Mouse (Mus musculus): ENCODE results near the gene Gstp3.
"Not testable (repeated sequence)": the region's sequence is repeated elsewhere in the genome, so short reads cannot be mapped to it uniquely, and the experiment has no call there.

The Gstp3 gene

DNA sequence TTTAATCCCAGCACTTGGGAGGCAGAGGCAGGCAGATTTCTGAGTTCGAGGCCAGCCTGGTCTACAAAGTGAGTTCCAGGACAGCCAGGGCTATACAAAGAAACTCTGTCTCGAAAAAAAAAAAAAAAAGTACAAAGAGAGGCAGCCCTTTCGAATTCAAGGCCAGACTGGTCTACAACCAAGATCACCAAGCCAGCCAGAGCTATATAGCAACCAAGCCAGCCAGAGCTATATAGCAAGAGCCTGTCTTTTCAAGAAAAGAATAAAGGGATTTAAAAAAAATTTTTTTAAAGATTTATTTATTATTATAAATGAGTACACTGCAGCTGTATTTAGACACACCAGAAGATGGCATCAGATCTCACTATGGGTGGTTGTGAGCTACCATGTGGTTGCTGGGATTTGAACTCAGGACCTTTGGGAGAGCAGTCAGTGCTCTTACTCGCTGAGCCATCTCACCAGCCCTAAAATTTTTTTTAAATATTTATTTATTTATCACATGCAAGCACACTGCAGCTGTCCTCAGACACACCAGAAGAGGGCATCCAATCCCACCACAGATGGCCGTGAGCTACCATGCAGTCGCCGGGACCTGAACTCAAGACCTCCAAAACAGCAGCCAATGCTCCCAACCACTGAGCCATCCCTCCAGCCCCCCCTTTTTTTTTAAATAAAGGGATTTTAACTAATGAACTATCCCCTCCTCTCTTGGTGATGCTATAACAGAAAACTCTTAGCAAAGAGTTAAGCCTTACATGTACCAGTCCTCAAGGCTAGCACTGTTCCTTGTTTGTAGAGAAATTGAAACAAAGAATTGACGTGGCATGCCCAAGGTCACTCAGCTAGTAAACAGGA, 902 bp upstream of the Gstp3 start:
- DNase-seq: not testable (repeated sequence)

DNA sequence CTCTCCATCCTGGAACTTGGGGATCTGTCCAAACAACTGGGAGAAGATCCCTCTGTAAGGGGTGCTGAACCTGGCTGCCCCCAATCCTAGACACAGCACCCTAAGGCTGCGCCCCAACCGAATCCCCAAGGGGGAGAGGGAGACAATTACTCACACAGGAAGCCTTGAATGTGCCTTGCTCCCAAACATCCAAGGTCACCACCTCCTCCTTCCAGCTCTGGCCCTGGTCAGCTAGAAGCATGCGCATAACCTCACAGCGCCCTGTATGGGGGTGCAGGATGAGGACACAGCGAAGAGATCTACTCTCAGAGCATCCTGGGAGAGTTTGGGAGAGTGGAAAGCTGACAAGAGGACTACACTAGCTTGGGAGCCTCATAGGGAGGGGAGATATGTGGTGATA, 788 bp downstream of the Gstp3 start:
- no peak for DNase-seq

DNA sequence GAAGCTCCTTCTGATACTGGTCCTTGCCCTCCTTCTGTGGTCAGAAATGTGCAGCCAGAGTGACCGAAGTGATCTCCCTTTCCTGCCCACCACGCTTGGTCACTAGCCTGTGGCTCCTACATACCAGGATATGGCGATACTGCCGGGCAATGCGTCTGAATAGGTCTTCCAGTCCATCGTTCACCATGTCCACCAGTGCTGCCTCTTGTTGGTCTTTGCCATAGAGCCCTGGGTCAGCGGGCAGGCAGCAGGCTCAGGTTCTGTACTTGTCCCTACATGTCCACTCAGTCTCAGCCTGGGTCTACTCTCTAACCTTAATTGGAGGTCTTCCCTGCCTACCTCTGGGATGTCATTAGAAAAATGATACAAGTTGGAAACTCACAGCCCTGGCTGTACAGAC, 1.4 kb downstream of the Gstp3 start:
- no peak for DNase-seq

DNA sequence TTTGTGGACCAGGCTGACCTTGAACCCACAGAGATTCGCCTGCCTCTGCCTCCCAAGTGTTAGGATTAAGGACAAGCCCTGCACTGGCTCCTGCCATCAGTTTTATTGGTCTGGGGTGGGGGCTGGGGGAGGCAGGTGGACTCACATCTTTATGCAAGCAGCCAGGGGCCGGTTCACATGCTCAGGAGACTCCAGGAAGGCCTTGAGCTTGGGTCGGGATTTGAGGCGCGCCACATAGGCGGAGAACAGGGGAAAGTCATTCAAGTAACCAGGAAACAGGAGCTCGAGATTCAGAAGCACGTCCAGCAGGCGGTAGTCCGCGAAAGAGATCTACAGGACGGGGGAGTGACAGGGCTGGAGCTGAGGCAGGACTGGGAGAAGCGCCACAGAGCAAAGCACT, 2.0 kb downstream of the Gstp3 start:
- no peak for DNase-seq

DNA sequence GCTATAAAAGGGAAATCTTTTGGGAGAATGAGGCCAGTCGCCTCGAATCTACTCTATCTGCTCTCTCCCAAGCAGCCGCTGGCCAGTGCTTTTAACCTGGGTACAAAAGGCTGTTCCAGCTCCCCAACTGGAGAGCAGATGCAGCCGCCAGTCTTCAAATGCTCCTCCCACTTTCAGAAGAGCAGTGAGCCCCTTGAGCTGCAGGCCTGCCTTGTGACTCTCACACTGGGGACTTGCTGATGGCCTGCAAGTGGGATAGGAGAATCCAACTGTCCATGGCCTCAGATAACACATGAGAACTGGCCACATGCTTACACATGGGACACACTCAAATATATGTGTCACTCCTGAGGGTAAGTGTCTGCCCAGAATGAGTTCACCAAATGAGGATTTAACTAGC, 2.6 kb downstream of the Gstp3 start:
- DNase-seq: no peak

DNA sequence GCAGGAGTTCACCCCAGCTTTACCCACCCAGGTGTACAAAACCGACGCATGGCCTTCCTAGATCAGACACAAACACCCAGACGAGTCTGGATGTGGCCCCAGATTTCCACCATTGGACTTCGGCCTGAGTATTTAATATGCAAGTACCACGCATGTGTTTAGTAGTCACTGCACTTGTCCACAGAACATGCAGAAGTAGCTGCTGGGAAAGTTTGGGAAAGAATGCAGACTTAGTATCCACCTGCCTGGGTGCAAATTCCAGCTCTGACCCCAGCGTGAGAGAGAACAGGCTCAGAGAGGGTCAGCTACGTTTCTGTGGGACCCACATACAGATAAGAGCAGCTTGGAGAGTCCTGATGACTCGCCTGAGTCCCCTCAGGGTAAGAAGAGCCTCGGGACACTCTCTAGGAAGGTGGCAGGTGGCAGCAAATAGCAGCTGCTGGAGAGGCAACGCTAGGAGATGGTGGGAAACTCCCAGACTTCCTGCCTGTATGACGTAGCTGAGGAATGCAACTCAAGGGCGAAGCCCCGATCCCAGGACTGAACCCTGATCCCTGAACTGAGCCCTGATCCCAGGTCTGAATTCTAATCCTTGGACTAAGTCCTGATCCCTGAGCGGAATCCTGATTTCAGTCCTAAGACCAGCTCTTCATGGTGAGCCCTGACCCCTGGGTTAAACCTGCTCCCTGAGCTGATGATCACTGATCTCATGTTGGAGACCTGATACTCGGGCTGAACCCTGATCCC, 3.2 kb downstream of the Gstp3 start:
- DNase-seq: no peak

DNA sequence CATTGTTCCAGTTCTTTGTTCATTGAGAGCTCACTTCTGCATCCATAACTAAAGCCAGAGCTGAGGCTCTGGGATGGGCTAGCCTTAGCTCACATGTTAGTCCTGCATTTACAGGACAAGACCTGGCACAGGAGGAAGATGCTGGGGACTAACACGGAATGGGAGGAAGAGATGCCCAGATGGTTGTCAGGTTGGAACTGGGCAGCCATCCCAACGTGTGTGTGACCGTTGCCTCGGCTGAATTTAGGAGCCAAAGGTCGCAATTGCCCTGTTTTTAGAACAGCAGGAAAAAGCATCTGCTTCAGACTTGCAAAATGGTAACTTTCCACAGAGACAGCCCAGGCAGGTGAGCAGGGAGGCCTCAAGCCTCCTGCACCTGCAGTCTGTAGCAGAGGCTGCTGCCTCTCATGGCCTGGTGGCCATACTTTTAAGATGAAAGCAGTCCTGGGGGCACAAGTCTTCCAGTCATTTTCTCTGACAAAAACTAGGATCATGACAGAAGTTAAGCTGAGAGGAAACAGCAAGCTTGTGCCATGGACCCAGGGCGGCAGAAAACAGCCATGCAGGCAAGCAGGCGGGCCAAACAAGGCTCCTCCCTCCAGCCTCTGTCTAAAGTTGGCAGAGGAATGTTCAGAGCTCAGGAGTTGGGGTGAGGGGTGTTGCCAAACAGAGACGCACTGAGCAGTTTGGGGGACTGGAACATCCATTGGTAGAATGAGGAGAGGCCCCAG, 4.0 kb downstream of the Gstp3 start:
- peak; percentile 76 to 83 for DNase-seq

DNA sequence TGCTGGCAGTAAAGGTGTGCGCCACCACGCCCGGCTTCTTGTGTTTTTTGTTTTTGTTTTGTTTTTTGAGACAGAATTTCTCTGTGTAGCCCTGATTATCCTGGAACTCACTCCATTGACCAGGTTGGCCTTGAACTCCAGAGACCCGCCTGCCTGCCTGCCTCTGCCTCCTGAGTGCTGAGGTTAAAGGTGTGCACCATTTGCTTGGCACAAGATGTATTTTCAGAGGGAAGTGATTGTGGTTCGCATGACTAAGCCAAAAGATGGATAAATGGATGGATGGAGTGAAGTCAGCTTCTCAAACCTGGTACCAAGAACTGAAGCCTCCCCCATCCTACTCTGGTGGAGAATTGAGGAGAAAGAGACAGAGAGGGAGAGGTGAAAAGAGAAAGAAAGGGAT, 4.8 kb downstream of the Gstp3 start:
- no peak for DNase-seq

DNA sequence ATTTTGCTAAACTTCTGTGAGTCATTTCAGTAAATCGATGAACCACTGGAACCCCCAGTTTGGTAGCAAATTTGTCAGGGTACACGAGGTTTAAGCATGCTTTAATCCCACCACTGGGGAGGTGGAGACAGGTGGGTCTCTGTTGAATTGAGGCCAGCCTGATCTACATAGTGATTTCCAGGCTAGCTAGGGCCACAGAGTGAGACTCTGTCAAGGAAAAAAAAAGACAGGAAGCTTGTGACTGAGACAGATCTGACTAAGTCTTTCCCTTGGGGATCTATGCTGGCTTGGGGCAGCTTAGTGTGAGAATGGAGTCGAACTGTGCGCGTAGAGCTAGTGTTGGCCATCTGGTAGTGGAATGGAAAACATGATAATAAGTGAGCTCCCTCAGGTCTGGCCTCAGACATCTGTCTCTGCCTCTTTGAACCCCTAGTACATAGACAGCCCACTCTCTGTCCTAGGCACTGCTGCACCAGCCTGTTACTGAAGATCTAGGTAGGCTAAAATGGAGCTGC, 6.8 kb downstream of the Gstp3 start:
- DNase-seq: no peak

DNA sequence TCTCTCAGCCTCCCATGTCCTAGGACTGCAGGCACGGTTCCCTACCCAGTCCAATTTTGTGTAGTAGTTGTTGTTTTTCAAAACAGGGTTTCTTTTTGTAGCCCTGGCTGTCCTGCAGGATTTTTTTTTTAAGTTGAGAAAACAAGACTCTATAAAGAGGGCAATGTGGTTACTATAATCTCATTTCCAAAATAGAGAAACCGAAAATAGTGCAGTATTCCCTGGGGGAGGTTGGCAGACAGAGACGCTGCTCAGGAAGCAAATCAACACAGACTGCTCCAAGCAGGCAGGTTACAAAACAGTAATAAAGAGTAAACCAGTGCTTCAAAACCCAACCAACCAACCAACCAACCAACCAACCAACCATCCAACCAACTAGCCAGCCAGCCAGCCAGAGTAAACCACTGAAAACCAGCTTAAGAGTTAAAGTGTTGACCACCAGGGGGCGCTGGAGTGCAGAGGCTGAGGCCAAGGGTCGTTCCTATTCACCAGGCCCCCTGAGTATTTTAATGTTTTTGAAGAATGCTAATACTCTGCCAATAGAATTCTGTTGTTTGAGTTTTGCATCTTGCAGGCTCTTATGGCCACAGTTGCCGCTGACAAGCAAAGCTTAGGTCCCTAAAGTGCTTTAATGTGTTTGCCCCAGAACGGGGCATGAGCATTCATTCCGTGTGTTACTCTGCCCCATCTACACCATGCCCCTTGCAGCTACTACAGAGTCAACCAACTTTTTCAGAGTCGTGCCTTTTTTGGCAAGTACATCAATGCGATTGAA, 7.4 kb downstream of the Gstp3 start:
- peak; percentile 70 to 85 for DNase-seq

DNA sequence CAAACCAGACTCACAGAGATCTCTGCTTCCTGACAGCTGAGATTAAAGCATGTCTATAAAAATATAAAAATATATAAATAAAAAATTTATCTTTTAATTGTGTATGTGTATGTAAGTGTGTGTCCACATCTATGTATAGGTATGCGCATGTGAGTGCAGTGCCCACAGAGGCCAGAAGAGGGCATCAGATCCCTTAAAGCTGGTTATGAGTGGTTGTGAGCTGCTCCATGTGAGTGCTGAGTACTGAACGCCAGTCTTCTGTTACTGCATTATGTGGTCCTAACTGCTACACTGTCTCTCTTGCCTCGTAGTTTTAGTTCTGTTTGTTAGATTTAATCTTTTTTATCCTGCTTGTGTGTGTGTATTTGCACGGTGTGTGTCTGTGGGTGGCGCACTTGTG, 8.4 kb downstream of the Gstp3 start:
- DNase-seq: peak in 1 of 2 experiments; percentile 41

DNA sequence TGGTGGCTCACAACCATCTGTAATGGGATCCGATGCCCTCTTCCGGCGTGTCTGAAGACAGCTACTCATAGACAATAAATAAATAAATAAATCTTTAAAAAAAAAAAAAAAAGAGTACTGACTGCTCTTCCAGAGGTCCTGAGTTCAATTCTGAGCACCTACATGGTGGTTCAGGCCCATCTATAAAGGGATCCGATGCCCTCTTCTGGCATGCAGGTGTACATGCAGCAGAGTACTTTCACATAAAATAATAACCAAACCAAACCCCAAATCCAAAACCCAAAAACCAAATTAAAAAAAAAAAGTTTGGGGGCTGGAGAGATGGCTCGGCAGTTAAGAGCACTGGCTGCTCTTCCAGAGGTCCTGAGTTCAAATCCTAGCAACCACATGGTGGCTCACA, 10.3 kb downstream of the Gstp3 start:
- DNase-seq: not testable (repeated sequence)

DNA sequence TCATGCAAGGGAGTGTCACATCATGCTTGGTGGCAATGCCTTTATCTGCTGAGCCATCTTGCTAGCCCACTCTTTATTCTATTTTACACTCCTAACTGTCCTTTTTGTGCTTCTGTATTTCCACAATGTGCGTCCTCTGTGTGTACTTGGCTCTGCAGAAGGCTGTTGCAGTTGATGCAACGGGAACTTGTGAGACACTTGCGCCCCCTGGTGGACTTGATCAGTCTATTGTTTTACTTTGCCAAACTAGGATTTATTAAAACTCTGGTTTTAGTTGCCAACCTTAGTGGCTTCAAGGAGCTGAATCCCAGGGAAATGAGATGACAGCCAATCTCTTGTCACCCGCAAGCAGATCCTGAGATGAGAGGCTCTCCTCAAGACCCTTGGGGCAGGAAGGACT, 11.5 kb downstream of the Gstp3 start:
- peak; percentile 81 to 92 for DNase-seq

DNA sequence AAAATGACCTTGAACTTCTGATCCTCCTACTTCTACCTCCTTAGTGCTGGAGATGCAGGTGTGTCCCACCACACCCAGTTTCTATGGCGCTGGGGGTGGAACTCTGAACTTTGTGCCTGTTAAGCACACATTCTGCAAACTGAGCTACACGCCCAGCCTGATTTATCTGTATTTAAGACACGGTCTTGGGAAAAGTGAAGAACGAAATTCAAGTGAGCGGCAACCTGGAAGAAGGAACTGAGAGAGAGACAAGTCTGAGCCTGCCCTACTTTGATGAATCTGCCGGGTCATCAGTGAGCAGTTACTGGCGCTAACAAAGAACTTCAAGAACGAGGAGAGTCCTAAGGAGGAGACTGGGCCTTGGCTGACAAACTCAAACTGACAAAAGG, 12.5 kb downstream of the Gstp3 start:
- DNase-seq: no peak

DNA sequence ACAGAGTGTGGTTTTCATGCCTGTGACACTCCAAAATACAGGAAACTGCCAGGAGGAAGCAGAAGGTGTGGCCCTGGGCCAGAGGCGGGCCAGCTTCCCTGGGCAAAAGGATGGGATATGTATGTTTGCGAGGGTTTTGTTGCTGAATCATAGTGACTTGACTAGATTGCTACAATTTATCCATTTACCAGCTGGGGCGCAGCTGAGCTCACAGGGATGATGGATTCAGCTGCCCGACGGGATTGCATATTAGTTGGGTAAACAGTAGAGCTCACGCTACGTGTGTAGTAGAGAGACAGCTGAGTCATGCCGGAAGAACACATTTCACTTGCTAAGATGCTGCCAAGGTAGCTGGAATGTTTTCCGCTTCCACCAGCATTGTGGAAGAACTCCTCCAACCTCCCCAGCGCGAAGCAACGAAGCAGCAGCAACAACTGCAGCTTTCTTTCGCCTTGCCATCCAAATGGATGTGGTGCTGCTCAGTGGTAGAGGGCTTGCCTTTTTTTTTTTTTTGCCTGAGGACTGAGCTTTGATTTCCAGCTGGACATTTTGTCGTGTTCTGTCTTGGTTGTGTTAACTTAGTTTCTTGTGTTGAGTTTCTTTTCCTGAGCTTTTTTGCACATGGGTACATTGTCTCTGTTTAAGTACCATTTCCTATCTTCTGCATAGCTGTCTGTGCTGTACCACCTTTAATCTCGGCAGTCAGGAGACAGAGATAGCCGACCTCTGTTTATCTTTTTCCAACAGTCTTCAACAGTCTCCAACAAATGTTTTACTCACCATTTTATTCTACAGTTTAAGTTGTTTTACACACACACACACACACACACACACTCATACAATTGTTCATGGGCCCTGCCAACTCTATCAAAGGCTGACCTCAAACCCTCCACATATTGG, 13.2 kb downstream of the Gstp3 start, which contains the start of gene Gstp2:
Gene Gstp2 (minus strand): TSS at position 58 of the 900 bp plus-strand sequence.
- DNase-seq: peak; percentile 82 to 87

DNA sequence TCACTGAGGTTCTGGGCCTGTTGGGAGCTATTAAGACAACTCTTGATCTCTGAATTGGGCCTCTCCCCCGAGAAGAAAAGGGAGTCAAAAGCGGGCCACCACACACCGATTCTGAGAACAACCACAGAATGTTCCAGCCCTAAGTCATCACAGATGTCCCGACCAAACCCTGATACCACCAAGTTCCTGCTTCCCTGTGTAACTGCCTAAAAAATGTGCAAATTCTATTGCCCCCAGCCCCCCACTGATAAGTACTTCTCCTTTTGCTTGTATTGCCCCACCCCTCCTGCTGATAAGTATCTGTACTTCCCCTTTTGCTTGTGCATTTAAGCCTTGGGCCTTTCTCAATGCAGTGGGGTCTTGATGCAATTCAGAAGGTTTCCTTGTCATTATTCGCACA, 15.3 kb downstream of the Gstp3 start:
- DNase-seq: not testable (repeated sequence)

DNA sequence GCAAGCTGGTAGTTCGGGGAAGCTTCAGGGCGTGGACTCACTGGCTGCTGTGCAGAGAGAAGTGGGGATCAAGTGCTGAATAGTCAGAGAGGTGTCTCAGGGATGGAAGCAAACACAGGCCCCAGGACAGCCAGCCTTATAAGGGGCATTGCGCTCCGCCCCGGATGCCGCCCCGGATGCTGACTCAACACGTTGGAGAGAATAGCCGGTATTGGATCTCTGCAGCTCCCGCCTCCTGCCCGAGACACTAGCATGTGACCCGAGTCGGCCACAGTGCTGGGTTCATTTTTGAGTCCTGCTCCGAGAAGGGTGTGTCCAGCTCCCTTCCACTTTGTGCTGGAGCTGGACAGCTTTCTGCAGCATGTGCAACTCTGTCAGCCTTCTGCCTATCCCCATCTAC, 17.2 kb downstream of the Gstp3 start:
- no peak for DNase-seq

DNA sequence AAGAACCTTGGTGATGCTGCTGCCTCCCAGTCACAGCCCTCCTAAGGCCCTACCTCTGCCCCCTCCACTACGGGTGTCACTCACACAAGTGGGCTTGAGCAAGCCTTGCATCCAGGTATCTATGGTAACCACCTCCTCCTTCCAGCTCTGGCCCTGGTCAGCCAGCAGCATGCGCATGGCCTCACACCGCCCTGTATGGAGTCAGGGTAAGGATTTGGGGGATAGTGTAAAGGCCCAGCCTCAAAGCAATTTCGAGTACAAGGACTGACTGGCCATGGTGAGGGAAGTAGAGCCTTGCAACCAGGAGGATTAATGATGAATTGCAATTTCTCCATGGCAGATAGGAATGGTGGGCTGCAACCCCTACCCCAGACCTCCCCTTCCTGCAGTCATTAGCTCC, 17.9 kb downstream of the Gstp3 start:
- DNase-seq: not testable (repeated sequence)

DNA sequence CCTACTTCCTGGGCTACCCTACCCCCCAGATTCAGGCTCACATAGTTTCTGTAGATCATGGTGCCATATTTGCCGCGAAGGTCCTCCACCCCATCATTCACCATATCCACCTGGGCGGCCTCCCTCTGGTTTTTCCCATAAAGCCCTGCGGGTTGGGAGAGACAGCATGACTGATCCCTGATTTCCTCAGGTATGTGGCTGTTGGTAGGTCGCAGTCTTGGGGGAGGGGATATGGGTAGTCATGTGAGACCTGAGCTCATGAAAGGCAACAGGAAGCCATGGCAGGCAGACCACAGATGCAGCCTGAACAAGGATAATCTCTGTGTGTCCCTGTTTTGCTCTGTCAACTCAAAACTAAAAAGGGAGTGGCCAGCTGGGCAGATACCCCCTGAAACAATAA, 18.4 kb downstream of the Gstp3 start:
- not testable (repeated sequence) for DNase-seq

DNA sequence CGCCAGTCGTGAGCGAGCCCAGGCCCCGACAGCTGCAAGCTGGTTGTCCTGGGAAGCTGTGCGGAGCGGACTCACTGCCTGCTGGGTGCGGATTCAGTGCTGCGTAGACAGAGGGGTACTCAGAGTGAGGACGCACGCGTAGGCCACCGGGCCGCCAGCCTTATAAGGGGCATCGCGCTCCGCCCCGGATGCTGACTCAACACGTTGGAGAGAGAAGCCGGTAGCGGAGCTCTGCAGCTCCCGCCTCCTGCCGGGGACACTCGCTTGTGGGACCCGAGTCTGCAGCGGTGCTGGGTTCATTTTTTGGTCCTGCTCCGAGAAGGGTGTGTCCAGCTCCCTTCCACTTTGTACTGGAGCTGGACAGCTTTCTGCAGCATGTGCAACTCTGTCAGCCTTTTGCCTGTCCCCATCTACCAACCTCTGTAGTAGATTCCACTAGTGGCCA, 21.6 kb downstream of the Gstp3 start, which contains the start of gene Gstp1:
Gene Gstp1 (minus strand): TSS at position 198 of the 445 bp plus-strand sequence.
- peak; percentile 80 to 86 for DNase-seq

Measured in cerebellum, postnatal 25 days (tissue).